Mouse (Mus musculus): ENCODE data around the gene Trpm8. TPM values are rescaled to one million over a fixed set of nuclear protein-coding genes. Genes with fewer than 3 reads are reported as not detected.

The Trpm8 gene
- polyA plus RNA-seq, 1 experiment from 2014 or later: not detected

DNA sequence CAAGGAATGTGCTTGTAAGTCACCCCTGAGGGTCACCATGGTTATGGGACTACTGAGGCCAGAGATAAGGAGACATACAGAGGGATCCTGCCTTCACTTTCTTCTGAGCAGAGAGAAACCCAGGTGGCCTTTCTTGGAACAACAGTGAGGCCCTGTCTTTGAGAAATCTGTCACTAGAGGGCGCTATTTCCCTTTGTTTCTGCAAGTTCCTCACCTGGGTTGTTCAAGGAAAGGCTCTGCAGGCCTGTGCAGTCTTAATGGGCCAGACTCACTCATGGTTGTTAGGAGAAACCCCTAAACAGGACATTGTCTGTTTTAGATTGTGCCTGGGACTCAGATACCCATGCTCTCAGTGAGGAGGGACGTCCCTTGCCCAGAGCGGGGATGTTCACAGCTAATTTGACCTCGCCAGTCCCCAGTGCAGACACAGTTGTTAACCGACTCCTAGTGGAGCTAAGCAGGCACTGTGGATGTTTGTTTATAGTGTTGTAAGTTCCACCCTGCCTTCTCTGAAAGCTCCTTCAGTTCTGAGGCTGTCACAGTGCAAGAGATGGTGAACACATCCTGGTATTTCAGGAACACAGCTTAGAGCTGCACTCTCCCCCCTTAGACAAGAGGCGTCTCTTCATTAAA lies 80.1 kb downstream of the Trpm8 start:
- peak; percentile 60; the same call in 1 of the 2 replicates for ATAC-seq (replicated peaks; ENCODE audit: low FRiP score)
- Histone ChIP-seq H3K27ac (0 out of 2 replicates have a peak overlapping the region, but pooled peaks have one; percentile 25), H3K9ac (no peak overlapping the region), H3K9me3 (replicated peaks) (no peaks in the 10 kb centered on the region), H3K4me2 (no peak overlapping the region), H3K4me1 (peaks cover 9% of the 10 kb centered on the region; the same call in 1 of the 2 replicates), H3K36me3 (no peaks in the 10 kb centered on the region), H3K27me3 (no peaks in the 10 kb centered on the region), H3K4me3 (replicated peaks) (no peak overlapping the region)
- WGBS: 56% methylated on average over 6 of the region's 6 CpGs

DNA sequence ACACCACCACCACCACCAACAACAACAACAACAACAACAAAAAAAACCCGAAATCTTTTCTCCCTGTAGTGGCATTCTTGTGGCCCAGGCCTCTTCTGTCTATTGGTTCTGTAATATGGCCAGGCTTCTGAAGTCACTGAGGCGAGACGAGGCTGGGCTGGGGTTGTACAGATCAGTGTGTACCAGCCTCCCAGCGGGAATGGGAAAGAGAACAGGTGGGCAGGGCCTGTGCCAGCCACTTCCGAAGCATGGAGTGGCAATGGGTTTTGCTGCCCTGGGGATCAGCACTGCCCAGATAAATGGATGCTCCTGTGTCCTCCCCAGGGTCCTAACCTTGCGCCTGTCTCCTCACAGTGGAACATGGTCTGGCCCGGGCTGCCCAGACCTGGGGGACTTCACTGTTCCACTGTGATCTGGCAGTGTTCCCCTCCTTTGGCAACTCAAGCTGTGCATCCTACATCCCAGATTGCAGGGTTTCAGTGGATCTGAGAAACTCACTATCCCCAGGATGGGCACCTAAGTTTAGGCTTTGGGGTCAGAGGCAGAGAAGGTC lies 80.7 kb downstream of the Trpm8 start:
- peaks cover 9% of the 10 kb centered on the region; the same call in 1 of the 2 replicates for H3K4me1 ChIP-seq
- 0 out of 2 replicates have a peak overlapping the region, but pooled peaks have one; percentile 25 for H3K27ac ChIP-seq
- H3K36me3 ChIP-seq: no peaks in the 10 kb centered on the region
- H3K4me3 ChIP-seq (replicated peaks): no peak overlapping the region
- H3K9ac ChIP-seq: no peak overlapping the region
- WGBS: 63% methylated on average over 7 of the region's 7 CpGs
- H3K9me3 ChIP-seq (replicated peaks): no peaks in the 10 kb centered on the region
- H3K4me2 ChIP-seq: no peak overlapping the region
- H3K27me3 ChIP-seq: no peaks in the 10 kb centered on the region
- no peak; the same call in 1 of the 2 replicates for ATAC-seq (replicated peaks; ENCODE audit: low FRiP score)

DNA sequence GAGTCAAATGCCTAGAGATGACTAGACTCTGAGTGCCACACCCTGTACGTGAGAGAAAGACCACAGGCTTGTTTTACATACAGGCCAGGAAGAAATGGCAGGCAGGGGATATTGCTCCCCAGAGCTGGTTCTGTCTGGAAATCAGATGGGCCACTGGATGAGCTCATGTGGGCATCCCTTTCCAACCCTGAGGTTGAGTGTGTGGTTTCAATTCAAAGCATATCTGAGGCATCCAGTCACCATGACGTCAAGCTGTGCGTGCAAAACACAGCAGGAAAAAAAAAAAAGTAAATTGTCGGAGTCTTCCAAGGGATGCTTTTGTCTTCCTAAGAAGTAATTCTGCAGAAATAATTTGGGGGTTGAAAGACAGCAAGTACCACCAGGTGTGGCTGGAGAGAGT lies 83.6 kb downstream of the Trpm8 start:
- Histone ChIP-seq H3K27ac (no peak overlapping the region), H3K9me3 (replicated peaks) (no peaks in the 10 kb centered on the region)

DNA sequence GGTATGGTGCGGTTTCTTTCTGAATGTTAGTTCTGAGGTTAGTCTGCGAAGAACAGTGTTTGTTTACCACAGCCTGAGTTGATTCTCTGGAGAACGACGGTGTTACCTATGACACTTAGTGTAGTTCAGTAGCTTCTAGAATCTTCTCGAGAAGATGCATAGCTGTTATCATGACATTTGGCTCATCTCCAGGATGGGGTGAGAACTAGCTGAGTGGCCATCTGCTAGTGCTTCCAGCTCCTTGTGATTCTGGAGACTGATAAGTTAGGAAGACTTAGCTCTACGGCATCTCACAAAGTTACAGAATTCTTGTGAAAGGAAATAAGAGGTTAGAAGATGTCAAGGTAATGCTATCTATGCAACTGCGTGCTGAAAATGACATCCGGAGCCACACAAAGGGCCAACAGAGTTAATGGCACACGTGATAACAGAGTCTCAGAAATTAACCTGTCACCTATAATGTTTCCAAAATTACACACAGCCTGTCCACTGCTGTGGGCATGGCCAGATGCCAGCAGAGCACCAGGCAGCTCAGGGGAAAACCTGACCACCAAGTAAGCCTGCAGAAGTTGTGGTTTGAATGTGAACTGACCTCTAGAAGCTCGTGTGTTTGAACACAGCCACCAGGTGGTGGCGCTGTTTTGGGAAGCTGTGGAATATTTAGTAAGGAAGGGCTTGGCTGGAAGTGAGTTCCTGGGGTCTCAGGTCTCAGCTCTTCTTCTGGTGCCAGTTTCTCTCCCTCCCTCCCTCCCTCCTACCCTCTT lies 89.6 kb downstream of the Trpm8 start:
- ATAC-seq (replicated peaks; ENCODE audit: low FRiP score): no peak
- Histone ChIP-seq H3K4me1 (no peaks in the 10 kb centered on the region), H3K27ac (no peak overlapping the region), H3K9me3 (replicated peaks) (no peaks in the 10 kb centered on the region), H3K36me3 (no peaks in the 10 kb centered on the region), H3K27me3 (no peaks in the 10 kb centered on the region), H3K4me2 (no peak overlapping the region), H3K9ac (no peak overlapping the region), H3K4me3 (replicated peaks) (no peak overlapping the region)
- WGBS: 80% methylated on average over 11 of the region's 11 CpGs

More for the DNA sequence above, 83.6 kb downstream of the Trpm8 start:
- Histone ChIP-seq H3K27me3 (no peaks in the 10 kb centered on the region), H3K36me3 (no peaks in the 10 kb centered on the region), H3K4me2 (no peak overlapping the region), H3K9ac (no peak overlapping the region), H3K4me1 (peaks cover 9% of the 10 kb centered on the region; the same call in 1 of the 2 replicates), H3K4me3 (replicated peaks) (no peak overlapping the region)
- ATAC-seq (replicated peaks; ENCODE audit: low FRiP score): no peak
- 89% methylated on average over 4 of the region's 4 CpGs for WGBS

DNA sequence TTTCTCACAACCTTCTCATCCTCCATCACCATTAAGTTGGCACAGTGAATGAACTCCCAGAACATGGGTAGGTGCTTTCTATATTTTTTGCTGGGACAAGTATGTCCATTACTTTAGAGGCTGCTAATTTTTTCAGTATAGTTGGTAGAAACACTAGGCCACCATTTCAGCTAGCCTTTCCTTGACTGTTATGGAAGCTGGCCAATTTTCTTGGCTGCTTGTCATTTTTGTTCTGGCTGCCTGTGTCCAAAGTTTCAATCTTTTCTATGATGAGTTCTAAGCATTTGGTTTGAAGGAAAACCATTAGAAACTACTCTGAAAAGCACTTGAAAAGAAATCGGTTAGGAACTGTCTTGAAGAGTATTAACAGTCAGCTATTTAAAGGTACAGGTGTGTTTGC lies 101.0 kb downstream of the Trpm8 start:
- no peaks in the 10 kb centered on the region for H3K4me1 ChIP-seq
- H3K9ac ChIP-seq: no peak overlapping the region
- no peak for ATAC-seq (replicated peaks; ENCODE audit: low FRiP score)
- no peaks in the 10 kb centered on the region for H3K27me3 ChIP-seq
- H3K9me3 ChIP-seq (replicated peaks): no peaks in the 10 kb centered on the region
- H3K4me3 ChIP-seq (replicated peaks): no peak overlapping the region
- WGBS: 95% methylated on average over 1 of the region's 1 CpGs
- H3K27ac ChIP-seq: no peak overlapping the region
- no peaks in the 10 kb centered on the region for H3K36me3 ChIP-seq
- no peak overlapping the region for H3K4me2 ChIP-seq

DNA sequence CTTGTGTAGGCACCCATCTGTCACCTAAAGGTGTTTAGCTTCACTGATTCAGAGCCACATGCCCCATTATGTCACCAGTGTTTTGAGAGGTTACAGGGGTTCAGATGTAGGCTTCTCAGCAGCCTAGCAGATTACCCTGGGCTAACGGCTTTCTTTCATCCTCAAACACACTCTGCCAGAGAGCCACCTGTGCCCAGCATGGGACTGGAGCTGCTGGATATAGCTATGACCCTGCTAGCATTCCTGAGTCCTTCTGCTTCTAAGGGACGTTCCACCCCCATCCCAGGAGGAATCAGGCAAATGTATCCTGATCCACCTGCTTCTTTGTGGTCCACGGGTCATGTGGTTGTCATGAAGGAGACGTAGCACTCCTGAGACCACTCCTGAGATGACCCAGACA lies 114.2 kb downstream of the Trpm8 start:
- no peaks in the 10 kb centered on the region for H3K4me1 ChIP-seq
- WGBS: 60% methylated on average over 4 of the region's 4 CpGs
- no peak for ATAC-seq (replicated peaks; ENCODE audit: low FRiP score)
- no peak overlapping the region for H3K4me2 ChIP-seq
- H3K36me3 ChIP-seq: no peaks in the 10 kb centered on the region
- H3K4me3 ChIP-seq (replicated peaks): no peak overlapping the region
- no peaks in the 10 kb centered on the region for H3K9me3 ChIP-seq (replicated peaks)
- H3K9ac ChIP-seq: no peak overlapping the region
- H3K27ac ChIP-seq: no peak overlapping the region
- H3K27me3 ChIP-seq: no peaks in the 10 kb centered on the region

DNA sequence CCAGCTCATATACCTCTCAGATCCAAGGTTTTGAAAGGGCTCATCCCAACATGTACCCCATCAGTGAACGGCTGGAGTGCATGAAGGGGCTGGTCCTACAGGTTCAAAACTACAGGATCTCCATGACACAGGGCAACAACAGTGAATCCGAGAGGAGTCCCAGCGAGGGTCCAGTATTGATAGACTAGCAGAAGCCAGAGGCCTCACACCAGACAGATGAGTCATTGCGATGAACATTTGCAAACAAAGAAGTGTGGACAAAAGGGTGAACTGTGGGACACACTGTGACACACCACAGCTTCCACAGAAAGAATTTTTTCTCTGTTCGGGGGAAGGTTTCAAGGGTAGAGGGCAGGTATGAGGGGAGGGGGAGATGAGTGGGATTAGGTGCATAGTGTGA lies 115.9 kb downstream of the Trpm8 start:
- Histone ChIP-seq H3K27ac (no peak overlapping the region), H3K27me3 (no peaks in the 10 kb centered on the region), H3K36me3 (no peaks in the 10 kb centered on the region), H3K4me1 (no peaks in the 10 kb centered on the region; the same call in 1 of the 2 replicates), H3K4me3 (replicated peaks) (no peak overlapping the region), H3K9ac (no peak overlapping the region), H3K9me3 (replicated peaks) (no peaks in the 10 kb centered on the region), H3K4me2 (no peak overlapping the region)
- 89% methylated on average over 5 of the region's 5 CpGs for WGBS
- no peak for ATAC-seq (replicated peaks; ENCODE audit: low FRiP score)

DNA sequence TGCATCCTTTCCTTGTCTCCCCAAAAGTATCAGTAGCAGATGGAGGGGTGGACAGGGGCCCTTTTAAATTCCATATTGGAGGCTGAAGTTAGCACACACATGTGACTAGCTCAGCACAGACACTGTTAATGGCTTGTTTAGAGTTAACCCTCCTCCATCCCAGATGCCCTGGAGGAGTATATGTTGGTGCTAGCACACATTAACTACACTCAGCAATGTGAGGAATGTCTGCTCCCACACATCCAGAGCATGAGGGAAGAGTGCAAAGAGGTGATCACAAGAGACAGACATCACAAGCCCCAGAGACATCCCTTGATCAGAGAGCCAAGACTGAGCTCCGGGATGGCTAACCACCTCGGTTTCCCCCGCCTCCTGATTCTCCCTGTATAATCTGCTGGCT lies 125.9 kb downstream of the Trpm8 start:
- Histone ChIP-seq H3K27ac (peak overlapping the region; percentile 67), H3K9me3 (replicated peaks) (no peaks in the 10 kb centered on the region), H3K4me2 (no peak overlapping the region), H3K4me1 (peaks cover 28% of the 10 kb centered on the region), H3K9ac (no peak overlapping the region), H3K36me3 (no peaks in the 10 kb centered on the region), H3K27me3 (no peaks in the 10 kb centered on the region), H3K4me3 (replicated peaks) (no peak overlapping the region)
- peak; percentile 63 for ATAC-seq (replicated peaks; ENCODE audit: low FRiP score)
- 43% methylated on average over 3 of the region's 3 CpGs for WGBS

DNA sequence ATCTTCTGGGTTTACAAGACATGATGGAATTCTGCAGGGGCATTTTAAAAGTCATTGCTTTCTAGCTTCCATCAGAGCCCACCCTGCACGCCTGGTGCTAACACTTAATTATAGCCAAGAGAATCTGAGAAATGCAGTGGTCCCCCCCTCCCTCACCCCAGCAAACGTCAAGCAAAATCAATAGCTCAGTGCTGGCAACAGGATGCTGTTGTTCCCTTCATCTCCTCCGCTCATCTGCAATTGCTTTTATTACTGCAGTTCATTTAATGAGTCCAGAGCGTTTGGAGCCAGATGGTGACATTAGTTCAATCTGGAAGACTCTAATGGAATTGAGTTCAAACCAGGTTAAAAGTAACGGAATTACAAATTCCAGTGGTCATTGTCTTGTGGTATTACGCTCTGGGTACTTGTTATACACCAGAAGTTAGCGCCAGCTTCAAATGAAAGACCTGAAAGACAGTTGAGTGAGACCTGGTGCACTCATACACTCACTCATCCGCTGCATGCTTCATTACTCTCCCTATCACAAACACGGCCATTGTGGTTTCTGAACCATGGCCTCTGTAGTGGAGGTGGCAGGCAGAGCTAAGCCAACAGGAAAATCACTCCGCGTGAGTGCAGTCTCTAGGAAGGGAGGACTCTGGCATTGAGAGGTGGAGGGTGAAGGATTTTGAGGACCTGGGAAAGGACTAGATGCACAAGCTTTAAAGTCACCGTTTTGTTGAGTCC lies 128.8 kb downstream of the Trpm8 start:
- no peak overlapping the region for H3K4me2 ChIP-seq
- ATAC-seq (replicated peaks; ENCODE audit: low FRiP score): 0 out of 2 replicates have a peak, but pooled peaks have one; percentile 25
- H3K27ac ChIP-seq: no peak overlapping the region
- no peaks in the 10 kb centered on the region for H3K36me3 ChIP-seq
- H3K4me1 ChIP-seq: peaks cover 20% of the 10 kb centered on the region
- WGBS: 39% methylated on average over 12 of the region's 12 CpGs
- H3K27me3 ChIP-seq: no peaks in the 10 kb centered on the region
- H3K9ac ChIP-seq: no peak overlapping the region
- H3K4me3 ChIP-seq (replicated peaks): no peak overlapping the region
- H3K9me3 ChIP-seq (replicated peaks): no peaks in the 10 kb centered on the region

DNA sequence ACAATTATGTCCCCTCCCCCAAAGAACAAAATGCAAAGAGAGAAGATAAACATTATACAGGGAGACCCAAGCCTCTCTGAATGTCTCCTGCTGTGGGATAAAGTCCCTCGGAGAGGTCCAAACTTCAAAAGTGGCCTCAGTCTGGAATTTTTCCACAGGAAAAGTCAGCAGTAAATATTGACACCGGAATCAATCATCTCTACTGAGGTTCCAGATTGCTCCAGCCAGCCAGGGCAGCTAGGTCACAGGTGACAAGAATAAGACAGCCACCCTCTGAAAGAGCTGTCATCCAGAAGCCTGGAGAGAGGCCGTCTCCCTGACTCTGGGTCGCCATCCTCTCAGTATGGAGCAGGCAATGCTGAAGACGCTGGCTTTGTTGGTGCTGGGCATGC lies 129.3 kb downstream of the Trpm8 start, which contains the start of gene Spp2:
Gene Spp2 (plus strand): TSS at position 155 of the 392 bp plus-strand sequence.
- H3K4me2 ChIP-seq: no peak within 1 kb of the TSS

DNA sequence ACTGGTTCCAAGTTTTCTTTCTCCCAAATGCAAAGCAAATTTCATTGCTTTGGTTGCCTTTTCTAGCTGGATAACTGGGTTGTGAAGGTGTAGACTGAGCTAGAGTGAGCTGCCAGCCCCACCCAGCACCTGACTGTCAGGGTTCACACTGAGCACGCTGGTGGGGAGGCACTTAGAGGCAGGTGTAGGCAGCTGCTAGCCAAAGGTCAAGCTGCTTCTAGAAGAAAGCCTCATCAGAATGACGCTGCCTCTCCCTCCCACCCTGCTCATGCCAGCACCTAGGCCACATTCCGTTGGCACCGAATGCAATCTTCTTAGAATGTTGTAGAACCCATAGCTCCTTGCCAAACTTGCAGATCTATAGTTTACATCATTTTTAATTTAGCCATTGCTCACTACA lies 130.9 kb downstream of the Trpm8 start:
- no peaks in the 10 kb centered on the region for H3K36me3 ChIP-seq
- H3K4me1 ChIP-seq: peaks cover 20% of the 10 kb centered on the region
- no peak overlapping the region for H3K9ac ChIP-seq
- H3K4me3 ChIP-seq (replicated peaks): no peak overlapping the region
- no peaks in the 10 kb centered on the region for H3K27me3 ChIP-seq
- H3K4me2 ChIP-seq: no peak overlapping the region
- no peak for ATAC-seq (replicated peaks; ENCODE audit: low FRiP score)
- H3K27ac ChIP-seq: no peak overlapping the region
- no peaks in the 10 kb centered on the region for H3K9me3 ChIP-seq (replicated peaks)
- 79% methylated on average over 4 of the region's 4 CpGs for WGBS

More for the DNA sequence above, 129.3 kb downstream of the Trpm8 start, which contains the start of gene Spp2:
- Histone ChIP-seq H3K27me3 (no peaks in the 10 kb centered on the region), H3K4me1 (peaks cover 20% of the 10 kb centered on the region), H3K9ac (no peak within 1 kb of the TSS), H3K36me3 (no peaks in the 10 kb centered on the region), H3K9me3 (replicated peaks) (no peaks in the 10 kb centered on the region), H3K27ac (peak within 1 kb of the TSS; percentile 54; the same call in 1 of the 2 replicates), H3K4me3 (replicated peaks) (no peak within 1 kb of the TSS)
- ATAC-seq (replicated peaks; ENCODE audit: low FRiP score): peak; percentile 25; the same call in 1 of the 2 replicates
- 73% methylated on average over 5 of the region's 5 CpGs for WGBS

Measured in kidney, embryonic 15.5 days (tissue).